Mouse (Mus musculus): Measurements from ENCODE around the gene Kat2a.
A peak's percentile ranks its signal among the peaks of the same experiment; 100 is the strongest.
"Not testable (repeated sequence)": the region's sequence is repeated elsewhere in the genome, so short reads cannot be mapped to it uniquely, and the experiment has no call there.

The Kat2a gene

DNA sequence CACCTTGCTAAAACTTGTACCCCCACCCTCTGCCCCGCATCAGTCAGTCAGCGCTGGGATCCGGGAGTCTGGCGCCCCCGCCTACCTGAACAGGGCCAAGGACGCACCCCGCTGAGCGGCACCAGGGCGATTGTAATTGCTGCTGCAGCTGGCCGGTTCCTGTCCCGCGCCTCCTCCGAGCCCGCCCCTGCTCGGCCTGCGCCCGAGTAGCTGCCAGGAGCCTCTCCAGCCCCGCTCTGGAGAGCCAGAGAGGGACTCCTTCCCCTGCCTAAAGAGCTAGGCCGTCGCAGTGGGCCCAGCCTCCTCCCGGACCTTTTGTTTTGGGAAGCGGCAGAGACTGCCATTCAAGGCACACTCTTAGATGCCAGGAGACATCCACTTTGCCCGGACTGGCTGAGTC is 39.1 kb downstream of the Kat2a start:
- DNase-seq (ENCODE audit: low read depth, low spot score): no peak

DNA sequence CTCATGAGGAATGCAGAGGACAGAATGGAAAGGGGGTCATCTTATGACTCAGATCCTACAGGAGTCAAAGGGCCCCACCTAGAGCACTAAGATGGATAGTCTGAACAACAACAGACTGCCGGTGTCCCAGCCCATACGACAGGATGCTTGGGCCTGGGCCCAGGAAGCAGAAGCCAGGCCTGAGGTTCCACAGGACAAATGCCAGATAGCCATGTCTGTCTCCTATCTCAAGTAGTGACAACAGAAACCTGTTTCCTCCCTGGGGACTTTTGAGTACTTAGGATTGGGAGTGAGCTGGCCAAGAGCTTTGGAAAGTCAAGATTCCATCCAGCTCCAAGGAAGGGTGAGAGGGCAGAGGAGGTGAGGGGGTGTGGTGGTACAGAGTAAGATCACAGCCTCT is 40.3 kb downstream of the Kat2a start:
- DNase-seq (ENCODE audit: low read depth, low spot score): no peak

DNA sequence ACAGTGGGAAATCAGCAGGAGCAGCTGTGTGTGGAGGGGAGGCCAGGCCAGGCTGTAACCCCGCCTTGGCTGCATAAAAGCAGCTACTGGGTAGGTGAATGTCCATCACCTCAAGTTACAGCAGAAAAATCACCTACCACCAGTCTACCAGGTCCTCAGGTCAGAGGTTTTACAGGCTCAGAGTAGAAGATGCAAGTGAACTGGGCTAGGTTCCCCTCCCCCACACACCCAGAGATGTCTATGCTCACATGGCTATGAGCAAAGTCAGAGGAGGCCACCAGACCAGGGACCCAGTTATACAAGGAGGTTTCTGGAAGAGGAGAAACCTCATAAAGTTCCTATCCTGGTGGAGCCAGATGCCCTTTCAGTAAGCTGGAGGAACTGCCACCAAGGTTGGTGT is 41.2 kb downstream of the Kat2a start:
- no peak for DNase-seq (ENCODE audit: low read depth, low spot score)

DNA sequence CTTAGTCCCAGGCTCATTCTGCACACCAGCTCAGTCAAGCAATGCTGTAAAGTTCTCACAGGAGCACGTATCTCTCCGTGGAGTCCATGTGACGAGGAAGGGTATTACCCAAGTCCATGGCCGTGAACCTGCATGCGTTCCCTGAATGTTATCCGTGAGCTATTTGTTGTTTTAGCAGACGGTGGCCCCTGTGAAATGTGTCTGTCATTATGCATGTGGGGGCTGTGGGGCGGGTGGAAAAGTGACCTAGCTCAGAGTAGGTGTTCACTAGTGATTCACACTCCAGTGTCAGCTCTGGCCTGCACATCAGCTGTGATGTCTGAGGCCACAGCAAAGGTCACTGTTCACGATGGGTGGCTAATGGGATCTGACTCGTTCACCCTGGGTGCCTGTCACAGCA is 52.5 kb downstream of the Kat2a start:
- no peak for DNase-seq (ENCODE audit: low read depth, low spot score)

DNA sequence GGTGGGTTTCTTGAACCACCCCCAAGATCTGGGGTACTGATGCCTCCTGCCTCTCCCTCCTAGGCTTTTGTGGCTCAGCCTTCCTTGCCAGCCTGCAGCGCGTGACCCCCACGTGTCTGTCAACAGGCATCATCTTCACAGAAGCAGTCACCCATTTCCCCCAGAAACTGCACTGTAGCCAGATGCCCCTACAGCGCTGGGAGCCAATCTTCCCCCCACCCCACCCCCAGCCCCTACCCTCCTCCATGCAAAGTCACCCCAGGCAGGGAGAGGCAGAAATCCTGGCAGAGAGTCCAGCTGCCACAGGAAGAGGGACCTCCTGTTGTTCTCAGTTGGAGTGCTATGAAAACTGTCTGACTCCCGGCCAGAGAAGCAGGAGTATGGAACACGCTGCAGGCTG is 55.8 kb downstream of the Kat2a start:
- peak; percentile 15 for DNase-seq (ENCODE audit: low read depth, low spot score)

DNA sequence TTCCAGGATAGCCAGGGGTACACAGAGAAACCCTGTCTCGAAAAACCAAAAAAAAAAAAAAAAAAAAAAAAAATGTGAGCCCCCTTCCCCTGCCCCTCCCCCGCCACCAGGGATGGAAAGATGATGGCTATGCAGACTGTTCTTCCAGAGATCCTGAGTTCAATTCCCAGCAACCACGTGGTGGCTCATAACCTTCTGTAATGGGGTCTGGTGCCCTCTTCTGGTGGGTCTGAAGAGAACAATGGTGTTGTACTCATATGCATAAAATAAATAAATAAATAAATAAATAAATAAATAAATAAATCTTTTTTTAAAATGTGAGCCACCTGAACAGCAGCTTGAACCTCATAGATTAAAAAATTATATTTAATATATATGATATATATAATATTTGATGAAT is 56.7 kb downstream of the Kat2a start:
- not testable (repeated sequence) for DNase-seq (ENCODE audit: low read depth, low spot score)

Data from mesoderm, embryonic 11.5 days (tissue).